Mouse (Mus musculus) forebrain, embryonic 14.5 days (tissue): ENCODE data around the gene Rbms3. TPM values are rescaled to one million over a fixed set of nuclear protein-coding genes. Genes with fewer than 3 reads are reported as not detected.

Source experiments
- ATAC-seq: fragments of 200-750 bp; cut with Nextera tagmentation; 2 replicates; pipeline ENCODE4 v1.8.0; 2017; ENCODE audit warnings: mild to moderate bottlenecking, moderate library complexity
- DNase-seq: peaks from one replicate; pipeline ENCODE4 v3.0.0-alpha.2; 2015; ENCODE audit warnings: low spot score
- H3K27ac ChIP-seq: fragments of 300-500 bp; sonication (generic); 2 replicates; pipeline ENCODE4 v1.5.1; 2014; ENCODE audit warnings: low read depth, mild to moderate bottlenecking, control low read depth, low read length, moderate library complexity
- H3K27me3 ChIP-seq: fragments of 300-500 bp; sonication (generic); replicated peaks from 2 replicates; pipeline ENCODE4 v1.6.1; 2014; ENCODE audit warnings: low read length, control low read depth, mixed read lengths; ENCODE audit not compliant: control insufficient read depth, insufficient read depth
- H3K36me3 ChIP-seq: fragments of 300-500 bp; sonication (generic); 2 replicates; pipeline ENCODE4 v1.6.1; 2014; ENCODE audit warnings: low read length, control low read depth; ENCODE audit not compliant: control insufficient read depth, insufficient read depth
- H3K4me1 ChIP-seq: fragments of 300-500 bp; sonication (generic); 2 replicates; pipeline ENCODE4 v1.6.1; 2014; ENCODE audit warnings: antibody characterized with exemption, low read length, control low read depth; ENCODE audit not compliant: control insufficient read depth, insufficient read depth
- H3K4me2 ChIP-seq: fragments of 300-500 bp; sonication (generic); 2 replicates; pipeline ENCODE4 v1.6.1; 2014; ENCODE audit warnings: mild to moderate bottlenecking, control low read depth, low read length
- H3K4me3 ChIP-seq: fragments of 300-500 bp; sonication (generic); 2 replicates; pipeline ENCODE4 v1.5.1; 2014; ENCODE audit warnings: low read depth, low read length, control low read depth
- H3K9ac ChIP-seq: fragments of 300-500 bp; sonication (generic); 2 replicates; pipeline ENCODE4 v1.6.1; 2014; ENCODE audit warnings: mild to moderate bottlenecking, low read length, control low read depth, moderate library complexity
- H3K9me3 ChIP-seq: fragments of 300-500 bp; sonication (generic); replicated peaks from 2 replicates; pipeline ENCODE4 v1.6.1; 2016; ENCODE audit warnings: low read length, control low read depth, mixed read lengths; ENCODE audit not compliant: control insufficient read depth
- WGBS: fragments of 180-500 bp; shearing (Covaris S2); extraction: QIAGEN DNeasy Blood & Tissue Kit; methylation state at CpG from one replicate; pipeline ENCODE4 v1.1.7; 2014; 5-methylcytosine and 5-hydroxymethylcytosine counted together
- polyA plus RNA-seq: library from polyadenylated mRNA; unstranded; fragments of >200 nt; fragmentation: Nextera tagmentation; extraction: Ambion mirVana; gene quantifications from 2 replicates; pipeline ENCODE4 v1.2.1, GENCODE M21; 2014

Gene Rbms3
- polyA plus RNA-seq, 1 experiment from 2014 or later = 13.8 TPM

DNA sequence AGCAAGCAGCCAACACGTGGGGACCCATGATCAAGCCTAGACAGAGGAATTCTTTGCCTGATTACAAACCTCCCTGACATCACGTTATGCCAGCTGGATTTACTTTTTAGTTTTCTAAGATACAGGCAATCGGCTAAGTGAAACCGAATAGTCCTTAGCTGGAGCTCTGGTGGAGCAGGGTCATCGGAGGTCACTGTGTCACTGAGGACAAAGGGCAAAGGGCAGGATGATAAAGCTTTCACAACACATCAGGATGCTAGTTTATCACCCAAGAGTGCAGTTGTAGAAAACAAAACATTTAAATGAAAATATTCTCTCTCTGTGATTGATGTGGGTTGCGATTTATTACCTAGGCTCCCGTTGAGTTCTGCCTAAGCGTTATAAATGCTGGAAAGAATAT, 233.1 kb downstream of the Rbms3 start:
- Histone ChIP-seq H3K4me3 (no peak overlapping the region), H3K27me3 (no peaks in the 10 kb centered on the region), H3K9ac (no peak overlapping the region), H3K4me1 (no peaks in the 10 kb centered on the region), H3K4me2 (no peak overlapping the region), H3K36me3 (no peaks in the 10 kb centered on the region), H3K9me3 (no peaks in the 10 kb centered on the region), H3K27ac (no peak overlapping the region)
- no peak for ATAC-seq
- 91% methylated on average over 8 of the region's 8 CpGs for WGBS
- no peak for DNase-seq

DNA sequence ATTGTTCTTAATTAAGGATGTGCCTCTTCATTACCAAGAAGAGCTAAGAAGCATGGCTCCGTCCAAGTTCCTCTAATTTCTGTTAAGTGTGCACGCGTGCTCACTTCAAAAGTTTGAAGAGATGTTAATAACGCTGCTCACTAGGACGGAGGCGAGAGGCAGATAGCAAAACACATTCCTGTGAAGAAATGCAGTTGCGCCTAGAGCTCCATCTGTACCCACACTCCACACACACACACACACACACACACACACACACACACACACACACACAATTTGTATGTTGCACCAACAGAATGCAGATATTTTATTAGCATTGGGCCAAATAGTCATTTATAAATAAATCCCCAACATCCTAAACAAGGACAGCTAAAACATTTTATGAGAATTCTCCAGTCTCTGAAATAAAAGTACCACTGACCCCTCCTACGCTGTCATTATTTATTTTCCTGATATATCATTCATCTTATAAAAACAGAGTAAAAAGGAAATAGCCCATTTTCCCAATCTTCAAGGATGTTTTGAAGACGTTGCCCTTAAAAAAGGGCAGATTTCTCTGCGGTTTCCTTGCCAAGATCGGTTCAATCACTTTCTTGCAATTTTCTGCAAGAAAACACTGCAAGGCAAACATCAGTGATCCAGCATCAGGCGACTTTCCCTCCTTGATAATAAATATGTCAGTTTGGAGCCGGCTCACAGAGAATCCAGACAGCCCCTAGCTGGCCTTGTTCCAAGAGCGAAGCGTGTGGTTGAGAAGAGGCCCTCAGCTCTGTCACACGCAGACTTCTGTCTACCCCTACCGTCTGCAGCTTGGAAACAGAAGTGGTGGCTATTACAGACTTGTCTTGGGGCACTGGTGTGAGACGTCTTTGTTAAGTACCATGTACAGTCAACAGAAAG, 235.8 kb downstream of the Rbms3 start:
- Histone ChIP-seq H3K9me3 (no peaks in the 10 kb centered on the region), H3K4me1 (no peaks in the 10 kb centered on the region), H3K27me3 (no peaks in the 10 kb centered on the region), H3K36me3 (no peaks in the 10 kb centered on the region), H3K27ac (no peak overlapping the region), H3K4me2 (no peak overlapping the region), H3K4me3 (no peak overlapping the region), H3K9ac (no peak overlapping the region)
- 56% methylated on average over 18 of the region's 18 CpGs for WGBS
- peak; percentile 83 for ATAC-seq
- peak; percentile 86 for DNase-seq

DNA sequence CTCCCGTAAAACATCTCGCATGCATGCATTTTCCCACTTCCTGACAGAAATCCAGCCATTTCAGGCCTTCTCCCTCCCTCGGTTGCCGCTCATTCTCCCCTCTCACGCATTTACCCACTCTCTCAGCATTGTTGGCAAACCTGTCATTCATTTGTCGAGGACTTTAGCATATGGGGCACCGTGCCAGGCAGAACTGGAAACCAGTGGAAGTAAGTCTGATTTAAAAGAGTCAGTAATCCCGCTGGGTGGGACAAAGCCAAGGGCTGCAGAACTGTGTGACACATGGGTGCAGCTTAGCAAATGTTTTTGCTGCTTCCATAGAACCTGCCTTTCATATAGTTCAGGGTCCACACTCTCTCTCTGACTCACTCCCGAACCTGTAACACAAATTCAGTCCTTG, 241.7 kb downstream of the Rbms3 start:
- no peaks in the 10 kb centered on the region for H3K9me3 ChIP-seq
- no peak overlapping the region for H3K27ac ChIP-seq
- peaks cover 7% of the 10 kb centered on the region; the same call in 1 of the 2 replicates for H3K27me3 ChIP-seq
- H3K4me1 ChIP-seq = no peaks in the 10 kb centered on the region
- peak; percentile 68; the same call in 1 of the 2 replicates for ATAC-seq
- 20% methylated on average over 9 of the region's 9 CpGs for WGBS
- peak; percentile 90 for DNase-seq
- H3K4me2 ChIP-seq = no peak overlapping the region
- no peaks in the 10 kb centered on the region for H3K36me3 ChIP-seq
- no peak overlapping the region for H3K4me3 ChIP-seq
- no peak overlapping the region for H3K9ac ChIP-seq

DNA sequence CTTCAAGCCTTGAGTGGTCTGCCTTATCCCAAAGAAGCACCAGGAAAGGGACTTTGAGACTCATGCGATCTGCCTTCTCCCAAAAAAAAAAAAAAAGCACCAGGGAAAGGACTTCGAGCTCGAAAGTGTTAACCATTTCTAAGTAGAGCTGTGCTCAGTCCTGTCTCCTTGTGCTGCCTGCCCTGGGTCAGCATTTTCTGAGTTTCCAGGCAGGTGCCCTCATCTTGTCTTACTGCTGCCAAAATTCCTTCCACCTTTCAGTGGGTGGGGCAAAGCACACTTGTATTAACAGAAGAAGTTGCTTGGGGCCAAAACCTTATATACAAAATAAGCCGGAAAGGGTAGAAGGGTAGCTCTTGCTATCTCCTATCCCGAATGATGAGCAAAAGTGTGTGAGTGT, 248.8 kb downstream of the Rbms3 start:
- no peak overlapping the region for H3K4me3 ChIP-seq
- H3K27me3 ChIP-seq = 0 out of 2 replicates have a peak, but pooled peaks cover 4% of the 10 kb centered on the region
- H3K9me3 ChIP-seq = no peaks in the 10 kb centered on the region
- no peak overlapping the region for H3K27ac ChIP-seq
- H3K4me1 ChIP-seq = no peaks in the 10 kb centered on the region
- DNase-seq = no peak
- 83% methylated on average over 5 of the region's 5 CpGs for WGBS
- no peaks in the 10 kb centered on the region for H3K36me3 ChIP-seq
- no peak overlapping the region for H3K4me2 ChIP-seq
- ATAC-seq = no peak
- H3K9ac ChIP-seq = no peak overlapping the region

DNA sequence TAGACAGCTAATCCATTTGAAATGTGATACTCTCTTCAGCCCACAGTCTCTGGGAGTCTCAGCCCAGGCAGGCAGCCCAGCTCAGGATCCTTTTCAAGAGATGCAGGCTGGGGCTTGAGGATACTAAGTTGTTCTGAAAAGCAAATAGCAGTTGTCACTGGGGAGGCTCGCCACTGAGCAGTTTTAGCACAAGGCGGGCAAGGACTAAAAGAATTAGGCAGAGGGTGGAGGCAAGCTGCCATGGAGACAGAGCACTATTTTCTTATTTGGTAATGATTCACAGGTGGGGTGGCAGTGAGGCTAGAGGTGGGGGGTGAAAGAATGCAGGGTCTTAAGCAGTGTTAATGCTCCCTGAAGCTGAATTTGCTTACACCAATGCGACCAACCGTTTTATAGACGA, 249.6 kb downstream of the Rbms3 start:
- Histone ChIP-seq H3K4me2 (no peak overlapping the region), H3K27ac (no peak overlapping the region), H3K9ac (no peak overlapping the region), H3K4me1 (no peaks in the 10 kb centered on the region), H3K36me3 (no peaks in the 10 kb centered on the region), H3K9me3 (no peaks in the 10 kb centered on the region), H3K4me3 (no peak overlapping the region), H3K27me3 (no peaks in the 10 kb centered on the region)
- 12% methylated on average over 5 of the region's 5 CpGs for WGBS
- peak; percentile 42; the same call in 1 of the 2 replicates for ATAC-seq
- peak; percentile 39 for DNase-seq

DNA sequence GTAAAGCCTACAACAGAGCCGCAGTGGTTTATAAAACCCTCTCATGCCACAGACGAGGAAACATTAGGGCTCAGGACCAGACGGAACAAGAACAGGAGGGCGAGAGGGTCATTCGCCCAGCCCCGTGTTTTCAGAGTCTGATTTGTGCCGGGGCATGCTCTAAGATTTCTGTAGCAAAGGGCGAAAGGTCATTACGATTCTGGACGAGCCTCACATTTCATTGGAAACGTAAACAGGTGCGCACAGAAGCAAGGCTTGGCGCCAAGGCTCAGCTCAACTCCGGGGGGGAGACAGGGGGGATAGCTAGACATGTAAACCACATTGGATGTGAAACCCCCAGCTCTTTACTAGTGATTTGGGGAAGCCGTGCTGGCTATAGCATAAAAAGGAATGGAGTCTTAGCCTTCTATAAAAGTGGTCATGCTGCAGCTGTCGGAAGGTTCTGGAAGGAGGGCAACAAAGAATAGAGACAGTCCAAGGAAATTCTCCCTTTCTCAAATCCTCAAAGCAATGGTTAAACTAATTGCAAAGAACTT, 250.2 kb downstream of the Rbms3 start:
- WGBS = 52% methylated on average over 16 of the region's 16 CpGs
- no peak overlapping the region for H3K4me2 ChIP-seq
- H3K36me3 ChIP-seq = no peaks in the 10 kb centered on the region
- H3K4me3 ChIP-seq = no peak overlapping the region
- no peaks in the 10 kb centered on the region for H3K4me1 ChIP-seq
- H3K9me3 ChIP-seq = no peaks in the 10 kb centered on the region
- no peaks in the 10 kb centered on the region for H3K27me3 ChIP-seq
- no peak for DNase-seq
- no peak overlapping the region for H3K27ac ChIP-seq
- no peak overlapping the region for H3K9ac ChIP-seq
- no peak for ATAC-seq

DNA sequence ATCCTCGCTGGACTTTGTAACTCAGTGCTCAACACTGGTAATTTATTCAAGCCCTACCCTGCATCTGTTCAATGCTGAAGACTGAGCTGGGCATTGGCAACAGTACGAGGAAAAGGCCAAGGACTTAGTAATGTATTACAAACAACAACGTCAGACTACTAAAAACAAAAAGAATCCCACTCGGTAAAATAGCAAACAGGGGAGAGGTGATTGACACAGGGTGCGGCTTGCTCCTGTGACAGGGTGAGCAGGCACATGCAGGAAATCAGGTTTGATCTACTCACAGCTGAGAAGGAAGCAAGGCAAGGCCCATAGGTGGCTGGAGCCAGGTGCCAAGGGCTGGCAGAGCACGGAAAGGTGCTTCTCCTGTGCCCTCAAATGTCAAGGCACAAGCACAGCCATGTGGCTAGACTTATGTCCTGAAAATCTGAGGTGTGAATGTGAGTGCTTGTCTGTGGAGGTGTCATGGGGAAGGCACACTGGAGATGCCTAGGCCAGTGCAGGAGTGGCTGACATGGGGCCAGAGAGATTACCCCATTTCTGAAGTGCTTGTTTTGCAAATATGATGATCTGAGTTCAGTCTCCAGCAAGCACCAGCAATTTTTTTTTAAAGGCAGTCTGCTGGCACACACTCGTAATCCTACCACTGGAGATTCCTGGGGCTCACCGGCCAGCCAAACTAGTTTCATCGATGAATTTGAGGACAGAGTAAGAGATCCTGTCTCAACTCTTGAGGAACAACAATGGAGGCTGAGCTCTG, 251.4 kb downstream of the Rbms3 start:
- H3K27ac ChIP-seq = no peak overlapping the region
- ATAC-seq (no peak), DNase-seq (no peak)
- no peaks in the 10 kb centered on the region for H3K4me1 ChIP-seq
- no peaks in the 10 kb centered on the region for H3K27me3 ChIP-seq
- H3K9me3 ChIP-seq = no peaks in the 10 kb centered on the region
- no peak overlapping the region for H3K4me2 ChIP-seq
- H3K9ac ChIP-seq = no peak overlapping the region
- H3K36me3 ChIP-seq = no peaks in the 10 kb centered on the region
- H3K4me3 ChIP-seq = no peak overlapping the region
- WGBS = 71% methylated on average over 9 of the region's 9 CpGs

DNA sequence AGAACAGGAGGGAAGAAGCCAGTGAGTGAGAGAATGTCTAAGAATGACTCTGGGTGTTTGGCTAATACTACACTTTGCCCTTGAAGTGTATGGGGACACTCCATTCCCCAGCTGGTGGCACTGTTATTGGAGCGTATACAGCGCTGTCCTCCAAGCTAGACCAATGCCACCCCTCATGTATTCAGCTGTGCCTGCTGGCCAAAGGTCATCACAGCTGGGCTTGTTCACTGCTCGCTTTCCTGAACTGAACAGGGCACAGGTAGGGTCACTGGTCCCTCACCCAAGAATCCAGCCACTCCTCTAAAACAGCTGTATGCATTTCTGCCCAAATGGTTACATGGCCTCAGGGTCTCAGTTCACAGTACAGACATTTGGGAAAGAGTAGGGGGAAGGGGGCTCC, 253.9 kb downstream of the Rbms3 start:
- H3K36me3 ChIP-seq = no peaks in the 10 kb centered on the region
- ATAC-seq (no peak), DNase-seq (no peak)
- H3K4me3 ChIP-seq = no peak overlapping the region
- no peak overlapping the region for H3K9ac ChIP-seq
- H3K4me1 ChIP-seq = no peaks in the 10 kb centered on the region
- WGBS = 89% methylated on average over 3 of the region's 3 CpGs
- no peaks in the 10 kb centered on the region for H3K9me3 ChIP-seq
- no peaks in the 10 kb centered on the region for H3K27me3 ChIP-seq
- H3K4me2 ChIP-seq = no peak overlapping the region
- H3K27ac ChIP-seq = no peak overlapping the region
